Mouse (Mus musculus) forebrain, embryonic 15.5 days (tissue): ENCODE measurements around the gene Etl4. TPM values are rescaled to one million over a fixed set of nuclear protein-coding genes. Genes with fewer than 3 reads are reported as not detected.
A peak's percentile ranks its signal among the peaks of the same experiment; 100 is the strongest.

Experiments used
- ATAC-seq: fragments of 200-750 bp; cut with Nextera tagmentation; replicated peaks from 2 replicates; pipeline ENCODE4 v1.8.0; 2017; ENCODE audit warnings: mild to moderate bottlenecking, moderate TSS enrichment, moderate library complexity
- H3K27ac ChIP-seq: fragments of 300-500 bp; sonication (generic); replicated peaks from 2 replicates; pipeline ENCODE4 v1.5.1; 2015; ENCODE audit warnings: mild to moderate bottlenecking, inconsistent platforms
- H3K27me3 ChIP-seq: fragments of 300-500 bp; sonication (generic); 2 replicates; pipeline ENCODE4 v1.6.1; 2015; ENCODE audit warnings: inconsistent platforms
- H3K36me3 ChIP-seq: fragments of 300-500 bp; sonication (generic); 2 replicates; pipeline ENCODE4 v1.6.1; 2015; ENCODE audit warnings: mild to moderate bottlenecking, inconsistent platforms
- H3K4me1 ChIP-seq: fragments of 300-500 bp; sonication (generic); 2 replicates; pipeline ENCODE4 v1.6.1; 2015; ENCODE audit warnings: inconsistent platforms
- H3K4me2 ChIP-seq: fragments of 300-500 bp; sonication (generic); replicated peaks from 2 replicates; pipeline ENCODE4 v1.6.1; 2015; ENCODE audit warnings: mild to moderate bottlenecking, inconsistent platforms
- H3K4me3 ChIP-seq: fragments of 300-500 bp; sonication (generic); 2 replicates; pipeline ENCODE4 v1.5.1; 2015; ENCODE audit warnings: mild to moderate bottlenecking, inconsistent platforms
- H3K9ac ChIP-seq: fragments of 300-500 bp; sonication (generic); replicated peaks from 2 replicates; pipeline ENCODE4 v1.6.1; 2015; ENCODE audit warnings: mild to moderate bottlenecking, inconsistent platforms
- H3K9me3 ChIP-seq: fragments of 300-500 bp; sonication (generic); 2 replicates; pipeline ENCODE4 v1.6.1; 2016; ENCODE audit warnings: inconsistent platforms
- WGBS: fragments of 180-500 bp; shearing (Covaris S2); methylation state at CpG from one replicate; pipeline ENCODE4 v1.1.7; 2015; ENCODE audit warnings: mixed read lengths; 5-methylcytosine and 5-hydroxymethylcytosine counted together
- polyA plus RNA-seq: library from polyadenylated mRNA; unstranded; fragments of >200 nt; fragmentation: Nextera tagmentation; extraction: Ambion mirVana; gene quantifications from 2 replicates; pipeline ENCODE4 v1.2.1, GENCODE M21; 2015

Etl4 gene
- polyA plus RNA-seq, 1 experiment from 2014 or later, result 15.7 TPM

GRCm38 (mm10) chr2:20603536-20603935, 694.0 kb downstream of the Etl4 start:
- WGBS, result 77% methylated on average over 6 of the region's 6 CpGs
- H3K4me2 ChIP-seq, result no peak overlapping the region
- H3K27ac ChIP-seq, result no peak overlapping the region
- H3K9me3 ChIP-seq, result no peaks in the 10 kb centered on the region
- H3K4me1 ChIP-seq, result no peaks in the 10 kb centered on the region
- no peak overlapping the region for H3K9ac ChIP-seq
- no peaks in the 10 kb centered on the region for H3K27me3 ChIP-seq
- no peak for ATAC-seq
- H3K4me3 ChIP-seq, result no peak overlapping the region
- H3K36me3 ChIP-seq, result no peaks in the 10 kb centered on the region

- Histone ChIP-seq H3K27me3 (no peaks in the 10 kb centered on the region), H3K4me3 (no peak overlapping the region), H3K9ac (no peak overlapping the region), H3K4me2 (no peak overlapping the region), H3K9me3 (no peaks in the 10 kb centered on the region), H3K27ac (no peak overlapping the region), H3K36me3 (no peaks in the 10 kb centered on the region), H3K4me1 (peaks cover 2% of the 10 kb centered on the region)
- no peak for ATAC-seq
- 72% methylated on average over 6 of the region's 6 CpGs for WGBS
These were observed 694.4 kb downstream of the Etl4 start for GRCm38 (mm10) chr2:20603991-20604390.

- Histone ChIP-seq H3K9ac (no peak overlapping the region), H3K27me3 (no peaks in the 10 kb centered on the region), H3K4me3 (no peak overlapping the region), H3K4me2 (no peak overlapping the region), H3K36me3 (no peaks in the 10 kb centered on the region), H3K4me1 (peaks cover 8% of the 10 kb centered on the region), H3K27ac (no peak overlapping the region), H3K9me3 (no peaks in the 10 kb centered on the region)
- ATAC-seq, result peak; percentile 69
- 14% methylated on average over 8 of the region's 8 CpGs for WGBS
These were observed 699.6 kb downstream of the Etl4 start for GRCm38 (mm10) chr2:20609203-20609602.

GRCm38 (mm10) chr2:20615948-20616347, 706.4 kb downstream of the Etl4 start:
- ATAC-seq, result no peak
- Histone ChIP-seq H3K4me3 (no peak overlapping the region), H3K36me3 (no peaks in the 10 kb centered on the region), H3K4me2 (no peak overlapping the region), H3K4me1 (0 out of 2 replicates have a peak, but pooled peaks cover 2% of the 10 kb centered on the region), H3K9ac (no peak overlapping the region), H3K27ac (no peak overlapping the region), H3K27me3 (no peaks in the 10 kb centered on the region), H3K9me3 (no peaks in the 10 kb centered on the region)
- 42% methylated on average over 1 of the region's 1 CpGs for WGBS

- no peaks in the 10 kb centered on the region for H3K27me3 ChIP-seq
- ATAC-seq, result 0 out of 2 replicates have a peak, but pooled peaks have one; percentile 35
- 88% methylated on average over 5 of the region's 5 CpGs for WGBS
These were observed 708.8 kb downstream of the Etl4 start for GRCm38 (mm10) chr2:20618396-20618795.

GRCm38 (mm10) chr2:20619881-20620280, 710.3 kb downstream of the Etl4 start:
- Histone ChIP-seq H3K27ac (no peak overlapping the region), H3K4me1 (0 out of 2 replicates have a peak, but pooled peaks cover 2% of the 10 kb centered on the region), H3K4me3 (no peak overlapping the region), H3K9ac (no peak overlapping the region), H3K27me3 (no peaks in the 10 kb centered on the region), H3K36me3 (no peaks in the 10 kb centered on the region), H3K9me3 (no peaks in the 10 kb centered on the region), H3K4me2 (no peak overlapping the region)
- 85% methylated on average over 5 of the region's 5 CpGs for WGBS
- no peak for ATAC-seq

More at GRCm38 (mm10) chr2:20618396-20618795, 708.8 kb downstream of the Etl4 start:
- Histone ChIP-seq H3K4me3 (no peak overlapping the region), H3K9ac (no peak overlapping the region), H3K4me2 (no peak overlapping the region), H3K9me3 (no peaks in the 10 kb centered on the region), H3K36me3 (no peaks in the 10 kb centered on the region), H3K27ac (no peak overlapping the region), H3K4me1 (0 out of 2 replicates have a peak, but pooled peaks cover 2% of the 10 kb centered on the region)

- no peaks in the 10 kb centered on the region for H3K9me3 ChIP-seq
- 89% methylated on average over 8 of the region's 8 CpGs for WGBS
- H3K36me3 ChIP-seq, result no peaks in the 10 kb centered on the region
- no peak overlapping the region for H3K4me3 ChIP-seq
- H3K4me2 ChIP-seq, result no peak overlapping the region
- no peak overlapping the region for H3K9ac ChIP-seq
- ATAC-seq, result no peak
- H3K27ac ChIP-seq, result no peak overlapping the region
- H3K4me1 ChIP-seq, result no peaks in the 10 kb centered on the region
- H3K27me3 ChIP-seq, result no peaks in the 10 kb centered on the region
These were observed 719.7 kb downstream of the Etl4 start for GRCm38 (mm10) chr2:20629156-20629712.

GRCm38 (mm10) chr2:20638604-20639003, 729.0 kb downstream of the Etl4 start:
- Histone ChIP-seq H3K27me3 (no peaks in the 10 kb centered on the region), H3K9me3 (no peaks in the 10 kb centered on the region), H3K4me1 (peaks cover 4% of the 10 kb centered on the region; the same call in 1 of the 2 replicates), H3K4me3 (no peak overlapping the region), H3K27ac (no peak overlapping the region), H3K4me2 (no peak overlapping the region), H3K36me3 (no peaks in the 10 kb centered on the region), H3K9ac (no peak overlapping the region)
- no peak for ATAC-seq
- 92% methylated on average over 3 of the region's 3 CpGs for WGBS

GRCm38 (mm10) chr2:20639721-20640120, 730.1 kb downstream of the Etl4 start:
- no peak for ATAC-seq
- H3K4me2 ChIP-seq, result no peak overlapping the region
- no peak overlapping the region for H3K27ac ChIP-seq
- H3K9ac ChIP-seq, result no peak overlapping the region
- peaks cover 4% of the 10 kb centered on the region; the same call in 1 of the 2 replicates for H3K4me1 ChIP-seq
- 42% methylated on average over 2 of the region's 2 CpGs for WGBS
- no peaks in the 10 kb centered on the region for H3K9me3 ChIP-seq
- no peaks in the 10 kb centered on the region for H3K36me3 ChIP-seq
- no peak overlapping the region for H3K4me3 ChIP-seq
- H3K27me3 ChIP-seq, result no peaks in the 10 kb centered on the region

GRCm38 (mm10) chr2:20642818-20643217, 733.2 kb downstream of the Etl4 start:
- Histone ChIP-seq H3K9me3 (no peaks in the 10 kb centered on the region), H3K27me3 (no peaks in the 10 kb centered on the region), H3K4me1 (peaks cover 4% of the 10 kb centered on the region; the same call in 1 of the 2 replicates), H3K9ac (no peak overlapping the region), H3K4me3 (no peak overlapping the region), H3K4me2 (no peak overlapping the region), H3K36me3 (no peaks in the 10 kb centered on the region), H3K27ac (no peak overlapping the region)
- ATAC-seq, result no peak
- WGBS, result 80% methylated on average over 9 of the region's 9 CpGs

GRCm38 (mm10) chr2:20649817-20650216, 740.2 kb downstream of the Etl4 start:
- no peak overlapping the region for H3K27ac ChIP-seq
- ATAC-seq, result 0 out of 2 replicates have a peak, but pooled peaks have one; percentile 35
- no peak overlapping the region for H3K4me3 ChIP-seq
- H3K9ac ChIP-seq, result no peak overlapping the region
- H3K9me3 ChIP-seq, result no peaks in the 10 kb centered on the region
- H3K27me3 ChIP-seq, result no peaks in the 10 kb centered on the region
- H3K36me3 ChIP-seq, result no peaks in the 10 kb centered on the region
- H3K4me1 ChIP-seq, result peaks cover 7% of the 10 kb centered on the region
- no peak overlapping the region for H3K4me2 ChIP-seq
- WGBS, result 29% methylated on average over 4 of the region's 4 CpGs

GRCm38 (mm10) chr2:20653116-20653515, 743.5 kb downstream of the Etl4 start:
- no peak overlapping the region for H3K4me2 ChIP-seq
- no peaks in the 10 kb centered on the region for H3K36me3 ChIP-seq
- peaks cover 7% of the 10 kb centered on the region for H3K4me1 ChIP-seq
- H3K27ac ChIP-seq, result no peak overlapping the region
- no peak overlapping the region for H3K4me3 ChIP-seq
- ATAC-seq, result no peak
- no peaks in the 10 kb centered on the region for H3K9me3 ChIP-seq
- H3K9ac ChIP-seq, result no peak overlapping the region
- no peaks in the 10 kb centered on the region for H3K27me3 ChIP-seq

GRCm38 (mm10) chr2:20654058-20654457, 744.5 kb downstream of the Etl4 start:
- no peaks in the 10 kb centered on the region for H3K9me3 ChIP-seq
- H3K4me2 ChIP-seq, result no peak overlapping the region
- 88% methylated on average over 8 of the region's 8 CpGs for WGBS
- no peaks in the 10 kb centered on the region for H3K27me3 ChIP-seq
- H3K9ac ChIP-seq, result no peak overlapping the region
- H3K4me3 ChIP-seq, result no peak overlapping the region
- H3K36me3 ChIP-seq, result no peaks in the 10 kb centered on the region
- no peak overlapping the region for H3K27ac ChIP-seq
- peaks cover 7% of the 10 kb centered on the region for H3K4me1 ChIP-seq
- no peak for ATAC-seq
